Mouse (Mus musculus): Measurements from ENCODE around the gene Bhlhe40.

- TF ChIP-seq GATA1 (IDR thresholded peaks at IDR 0.05; ENCODE audit: low read length) (no peak), TAL1 (IDR thresholded peaks at IDR 0.05; ENCODE audit: low read length) (no peak)
These were observed 22.7 kb downstream of the Bhlhe40 start for GRCm38 (mm10) chr6:108683140-108683539.

All from erythroblast, embryonic 14.5 days (primary cell).